Mouse (Mus musculus) MEL (cell line): ENCODE data around the gene Gja5.

ENCODE experiments used
- CTCF ChIP-seq, 3 experiments: IDR thresholded peaks in 2 of 3; conservative IDR thresholded peaks in 1 of 3; 2 replicates each; pipeline ENCODE4 v1.5.1; 2011 to 2012; ENCODE audit warnings: low read length in 3 of 3, low read depth in 2 of 3, mild to moderate bottlenecking in 2 of 3, improper control_type of control experiment in 1 of 3, inconsistent platforms in 1 of 3, mixed read lengths in 1 of 3, moderate library complexity in 1 of 3; ENCODE audit not compliant: control insufficient read depth in 1 of 3, insufficient read depth in 1 of 3, poor library complexity in 1 of 3, severe bottlenecking in 1 of 3
- ELF1 ChIP-seq: IDR thresholded peaks from 2 replicates; pipeline ENCODE4 v1.6.1; 2014; ENCODE audit warnings: low read depth, mild to moderate bottlenecking, inconsistent platforms, low read length, improper control_type of control experiment, moderate library complexity
- ETS1 ChIP-seq: IDR thresholded peaks from 2 replicates; pipeline ENCODE4 v1.6.1; 2012; ENCODE audit warnings: low read depth, mild to moderate bottlenecking, inconsistent platforms, low read length, improper control_type of control experiment, moderate library complexity
- GATA1 ChIP-seq: IDR thresholded peaks from 2 replicates; pipeline ENCODE4 v1.6.1; 2011; ENCODE audit warnings: low read depth, low read length, improper control_type of control experiment
- MAZ ChIP-seq: IDR thresholded peaks from 2 replicates; pipeline ENCODE4 v1.6.1; 2012; ENCODE audit warnings: low read depth, mild to moderate bottlenecking, inconsistent platforms, low read length, improper control_type of control experiment
- POLR2AphosphoS2 ChIP-seq: IDR thresholded peaks from 2 replicates; pipeline ENCODE4 v1.6.1; 2011; ENCODE audit warnings: low read length, improper control_type of control experiment
- TAL1 ChIP-seq: IDR thresholded peaks from 2 replicates; pipeline ENCODE4 v1.6.1; 2012; ENCODE audit warnings: mild to moderate bottlenecking, inconsistent platforms, low read length, moderate library complexity, mixed read lengths
- USF1 ChIP-seq: IDR thresholded peaks from 2 replicates; pipeline ENCODE4 v1.6.1; 2014; ENCODE audit warnings: low read depth, mild to moderate bottlenecking, inconsistent platforms, low read length, improper control_type of control experiment, moderate library complexity

DNA sequence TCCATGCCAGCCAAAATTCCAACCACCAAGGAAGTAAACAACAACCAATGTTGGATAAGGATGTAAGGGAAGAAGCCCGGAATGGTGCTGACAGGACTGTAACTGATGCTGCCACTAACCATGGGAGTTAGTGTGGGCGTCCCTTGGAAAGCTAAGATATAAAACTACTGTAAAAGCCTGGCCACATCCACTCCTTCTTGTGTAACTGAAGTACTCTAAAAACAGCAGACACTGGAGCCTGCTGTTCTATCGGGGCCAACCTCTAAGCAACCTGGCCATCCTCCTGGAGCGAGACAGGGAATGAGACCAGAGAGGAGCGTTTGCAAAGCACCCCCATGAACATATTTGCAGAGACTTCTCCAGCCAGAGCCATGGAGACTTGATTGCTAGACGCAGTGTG lies 213.0 kb downstream of the Gja5 start:
- TF ChIP-seq GATA1 (no peak), MAZ (no peak), USF1 (no peak), ELF1 (no peak), CTCF (IDR thresholded peaks at IDR 0.05 in 2 of 3, conservative IDR thresholded peaks at IDR 0.05 in 1 of 3; ENCODE audit: control insufficient read depth in 1 of 3, insufficient read depth in 1 of 3, low read depth in 2 of 3, low read length in 3 of 3, poor library complexity in 1 of 3, severe bottlenecking in 1 of 3) (no peak), POLR2AphosphoS2 (no peak), ETS1 (no peak), TAL1 (no peak)
